Mouse (Mus musculus) liver, embryonic 14.5 days (tissue): ENCODE measurements around the gene Utrn. TPM values are rescaled to one million over a fixed set of nuclear protein-coding genes. Genes with fewer than 3 reads are reported as not detected.

Experiments used
- ATAC-seq: fragments of 200-750 bp; cut with Nextera tagmentation; 2 replicates; pipeline ENCODE4 v1.8.0; 2017; ENCODE audit warnings: moderate number of reproducible peaks, mild to moderate bottlenecking, moderate library complexity; ENCODE audit not compliant: insufficient read depth
- DNase-seq, 3 experiments: peaks; one replicate each; pipeline ENCODE4 v3.0.0-alpha.2; 2012 to 2013; ENCODE audit warnings: low read depth in 3 of 3, low spot score in 3 of 3
- H3K27ac ChIP-seq: fragments of 300-500 bp; sonication (generic); 2 replicates; pipeline ENCODE4 v1.5.1; 2014; ENCODE audit warnings: moderate library complexity, mild to moderate bottlenecking, control low read depth, inconsistent platforms
- H3K27me3 ChIP-seq: fragments of 300-500 bp; sonication (generic); 2 replicates; pipeline ENCODE4 v1.6.1; 2014; ENCODE audit warnings: mild to moderate bottlenecking, low read length, moderate library complexity; ENCODE audit not compliant: control insufficient read depth, insufficient read depth
- H3K36me3 ChIP-seq: fragments of 300-500 bp; sonication (generic); replicated peaks from 2 replicates; pipeline ENCODE4 v1.6.1; 2014; ENCODE audit warnings: low read depth; ENCODE audit not compliant: control insufficient read depth, insufficient read depth
- H3K4me1 ChIP-seq, 2 experiments: fragments of 200-500 bp in 1 of 2; fragments of 300-500 bp in 1 of 2; sonication (generic) in 1 of 2; replicated peaks; 2 replicates each; pipeline ENCODE4 v1.6.1; 2012 to 2014; ENCODE audit warnings: antibody characterized with exemption in 1 of 2, inconsistent platforms in 1 of 2, low read length in 1 of 2; ENCODE audit not compliant: control insufficient read depth in 2 of 2, insufficient read depth in 2 of 2
- H3K4me2 ChIP-seq: fragments of 300-500 bp; sonication (generic); 2 replicates; pipeline ENCODE4 v1.6.1; 2014; ENCODE audit warnings: low read depth, mild to moderate bottlenecking, control low read depth, moderate library complexity
- H3K4me3 ChIP-seq, 2 experiments: fragments of 200-500 bp in 1 of 2; fragments of 300-500 bp in 1 of 2; sonication (generic) in 1 of 2; 2 replicates each; pipeline ENCODE4 v1.5.1; 2012 to 2014; ENCODE audit warnings: low read depth in 2 of 2, low read length in 2 of 2, mild to moderate bottlenecking in 2 of 2, control low read depth in 1 of 2, inconsistent platforms in 1 of 2, moderate library complexity in 1 of 2; ENCODE audit not compliant: insufficient read depth in 1 of 2
- H3K9ac ChIP-seq: fragments of 300-500 bp; sonication (generic); replicated peaks from 2 replicates; pipeline ENCODE4 v1.6.1; 2014; ENCODE audit warnings: mild to moderate bottlenecking, control low read depth, moderate library complexity
- H3K9me3 ChIP-seq: fragments of 300-500 bp; sonication (generic); 2 replicates; pipeline ENCODE4 v1.6.1; 2016; ENCODE audit warnings: low read length, mixed read lengths; ENCODE audit not compliant: control insufficient read depth
- CTCF ChIP-seq: IDR thresholded peaks from 2 replicates; pipeline ENCODE4 v1.5.1; 2016; ENCODE audit warnings: antibody characterized with exemption, low read depth, control low read depth
- EP300 ChIP-seq: IDR thresholded peaks from 2 replicates; pipeline ENCODE4 v1.6.1; 2016; ENCODE audit warnings: antibody characterized with exemption, low read depth
- whole genome bisulfite sequencing: fragments of 180-500 bp; shearing (Covaris S2); extraction: QIAGEN DNeasy Blood & Tissue Kit; methylation state at CpG from one replicate; pipeline ENCODE4 v1.1.7; 2014; ENCODE audit not compliant: insufficient replicate concordance; 5-methylcytosine and 5-hydroxymethylcytosine counted together
- polyA plus RNA-seq, 2 experiments: library from polyadenylated mRNA; depleted of rRNA in 1 of 2; stranded (reverse) in 1 of 2; unstranded in 1 of 2; fragments of >200 nt; fragmentation: Nextera tagmentation in 1 of 2; extraction: Ambion mirVana in 1 of 2; gene quantifications; 2 replicates each; pipeline versions ENCODE4 v1.2.1 to v1.2.3; 2012 to 2014

Utrn gene
- polyA plus RNA-seq, 2 experiments, result 2.7 to 4.4 TPM

DNA sequence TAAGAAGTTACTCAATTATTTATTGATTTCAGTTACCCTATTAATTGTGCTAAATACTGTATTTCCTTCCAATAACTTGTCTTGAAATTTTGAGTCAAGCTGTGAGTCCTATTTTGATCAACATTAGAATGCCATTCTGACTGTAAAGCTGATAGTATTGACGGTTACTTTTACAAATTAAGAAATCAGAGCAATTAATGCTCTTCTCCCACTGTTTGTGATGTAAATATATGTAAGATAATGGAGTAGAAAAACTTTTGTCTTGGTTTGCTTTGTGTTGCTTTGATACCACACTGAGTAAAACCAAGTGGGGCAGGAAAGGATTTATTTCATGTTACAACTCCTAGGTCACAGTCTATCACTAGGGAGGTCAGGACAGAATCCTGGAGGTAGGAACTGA lies 327.4 kb downstream of the Utrn start:
- Histone ChIP-seq H3K27me3 (no peaks in the 10 kb centered on the region), H3K4me2 (no peak overlapping the region), H3K27ac (no peak overlapping the region), H3K4me1 (no peaks in the 10 kb centered on the region), H3K9ac (no peak overlapping the region), H3K36me3 (no peaks in the 10 kb centered on the region), H3K9me3 (no peaks in the 10 kb centered on the region), H3K4me3 (no peak overlapping the region)
- ATAC-seq, result no peak
- DNase-seq, result no peak
- WGBS, result 69% methylated on average over 1 of the region's 1 CpGs
- no peak for TF ChIP-seq EP300
- TF ChIP-seq CTCF, result no peak

DNA sequence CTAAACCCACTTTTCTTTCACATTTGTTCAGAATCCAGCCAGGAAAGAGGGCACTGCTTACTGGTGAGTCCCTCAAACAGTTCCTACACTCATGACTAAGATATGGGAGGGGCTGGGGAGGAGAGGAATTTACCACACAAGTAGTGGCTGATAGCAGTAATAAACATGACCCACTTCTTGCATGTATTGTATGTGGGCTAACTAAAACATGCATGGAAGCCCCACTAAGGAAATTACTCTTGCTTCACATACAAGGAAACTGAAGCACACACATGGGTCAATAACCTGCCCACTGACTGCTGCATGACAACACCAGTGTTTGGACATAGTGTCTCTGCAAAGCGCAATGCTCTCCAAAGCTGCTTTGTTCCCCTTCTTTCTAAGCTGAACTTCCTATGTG lies 333.9 kb downstream of the Utrn start:
- no peaks in the 10 kb centered on the region for H3K36me3 ChIP-seq
- no peaks in the 10 kb centered on the region for H3K9me3 ChIP-seq
- no peak overlapping the region for H3K4me3 ChIP-seq
- DNase-seq (no peak), ATAC-seq (no peak)
- 69% methylated on average over 1 of the region's 1 CpGs for WGBS
- no peak overlapping the region for H3K27ac ChIP-seq
- TF ChIP-seq CTCF, result no peak
- no peak for TF ChIP-seq EP300
- H3K27me3 ChIP-seq, result no peaks in the 10 kb centered on the region
- H3K9ac ChIP-seq, result no peak overlapping the region
- H3K4me1 ChIP-seq, result peaks cover 2 to 7% of the 10 kb centered on the region in 2 experiments; a peak in 2 of 4 replicates
- no peak overlapping the region for H3K4me2 ChIP-seq

DNA sequence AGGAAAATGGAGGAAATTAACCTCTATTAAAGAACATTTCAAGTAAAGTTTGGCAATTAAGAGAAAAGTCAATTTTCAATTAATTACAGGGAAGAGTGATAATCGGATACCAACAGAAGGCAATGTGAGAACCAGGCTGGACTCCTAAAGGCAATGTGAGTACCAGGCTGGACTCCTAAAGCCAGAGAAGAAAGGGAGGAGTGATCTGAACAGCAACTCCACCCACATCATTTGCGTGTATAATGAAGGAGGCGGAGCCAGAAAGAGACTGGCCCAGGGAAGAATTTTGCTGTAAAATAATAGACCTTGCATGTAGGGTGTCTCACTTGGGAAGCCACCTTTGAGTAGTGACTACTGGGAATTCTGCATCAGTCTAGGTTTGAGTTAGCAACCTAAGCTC lies 334.4 kb downstream of the Utrn start:
- WGBS, result 46% methylated on average over 3 of the region's 3 CpGs
- Histone ChIP-seq H3K27ac (no peak overlapping the region), H3K36me3 (no peaks in the 10 kb centered on the region), H3K9me3 (no peaks in the 10 kb centered on the region), H3K4me1 (peaks cover 2 to 7% of the 10 kb centered on the region in 2 experiments; a peak in 2 of 4 replicates), H3K27me3 (no peaks in the 10 kb centered on the region), H3K4me2 (no peak overlapping the region), H3K9ac (no peak overlapping the region), H3K4me3 (no peak overlapping the region)
- DNase-seq (peak in 2 of 3 experiments; percentile 4 to 11), ATAC-seq (peak; percentile 66; the same call in 1 of the 2 replicates)
- TF ChIP-seq EP300 (no peak), CTCF (no peak)

- ATAC-seq (no peak), DNase-seq (no peak)
- TF ChIP-seq CTCF (no peak), EP300 (no peak)
- no peak overlapping the region for H3K4me3 ChIP-seq
- no peaks in the 10 kb centered on the region for H3K27me3 ChIP-seq
- no peaks in the 10 kb centered on the region for H3K9me3 ChIP-seq
- peaks cover 2 to 7% of the 10 kb centered on the region in 2 experiments; a peak in 2 of 4 replicates for H3K4me1 ChIP-seq
- H3K27ac ChIP-seq, result no peak overlapping the region
- 37% methylated on average over 3 of the region's 3 CpGs for WGBS
- H3K9ac ChIP-seq, result no peak overlapping the region
- no peak overlapping the region for H3K4me2 ChIP-seq
- no peaks in the 10 kb centered on the region for H3K36me3 ChIP-seq
Observed at GRCm38 (mm10) chr10:12534301-12534700, 334.9 kb downstream of the Utrn start.

GRCm38 (mm10) chr10:12522078-12522477 lies 347.1 kb downstream of the Utrn start:
- TF ChIP-seq EP300, result no peak
- TF ChIP-seq CTCF, result no peak
- H3K27me3 ChIP-seq, result no peaks in the 10 kb centered on the region
- ATAC-seq (no peak), DNase-seq (no peak)
- H3K36me3 ChIP-seq, result no peaks in the 10 kb centered on the region
- no peak overlapping the region for H3K4me2 ChIP-seq
- no peaks in the 10 kb centered on the region; a peak in 1 of 4 replicates for H3K4me1 ChIP-seq
- H3K9me3 ChIP-seq, result no peaks in the 10 kb centered on the region
- no peak overlapping the region for H3K27ac ChIP-seq
- H3K9ac ChIP-seq, result no peak overlapping the region
- H3K4me3 ChIP-seq, result no peak overlapping the region
- 42% methylated on average over 1 of the region's 1 CpGs for WGBS
